Mouse (Mus musculus) liver, embryonic 14.5 days (tissue): ENCODE measurements around the gene Zfp612. TPM values are rescaled to one million over a fixed set of nuclear protein-coding genes. Genes with fewer than 3 reads are reported as not detected.

Source experiments
- ATAC-seq: fragments of 200-750 bp; cut with Nextera tagmentation; 2 replicates; pipeline ENCODE4 v1.8.0; 2017; ENCODE audit warnings: moderate number of reproducible peaks, mild to moderate bottlenecking, moderate library complexity; ENCODE audit not compliant: insufficient read depth
- DNase-seq, 3 experiments: peaks; one replicate each; pipeline ENCODE4 v3.0.0-alpha.2; 2012 to 2013; ENCODE audit warnings: low read depth in 3 of 3, low spot score in 3 of 3
- H3K27ac ChIP-seq: fragments of 300-500 bp; sonication (generic); 2 replicates; pipeline ENCODE4 v1.5.1; 2014; ENCODE audit warnings: moderate library complexity, mild to moderate bottlenecking, control low read depth, inconsistent platforms
- H3K27me3 ChIP-seq: fragments of 300-500 bp; sonication (generic); 2 replicates; pipeline ENCODE4 v1.6.1; 2014; ENCODE audit warnings: mild to moderate bottlenecking, low read length, moderate library complexity; ENCODE audit not compliant: control insufficient read depth, insufficient read depth
- H3K36me3 ChIP-seq: fragments of 300-500 bp; sonication (generic); replicated peaks from 2 replicates; pipeline ENCODE4 v1.6.1; 2014; ENCODE audit warnings: low read depth; ENCODE audit not compliant: control insufficient read depth, insufficient read depth
- H3K4me1 ChIP-seq, 2 experiments: fragments of 200-500 bp in 1 of 2; fragments of 300-500 bp in 1 of 2; sonication (generic) in 1 of 2; replicated peaks; 2 replicates each; pipeline ENCODE4 v1.6.1; 2012 to 2014; ENCODE audit warnings: antibody characterized with exemption in 1 of 2, inconsistent platforms in 1 of 2, low read length in 1 of 2; ENCODE audit not compliant: control insufficient read depth in 2 of 2, insufficient read depth in 2 of 2
- H3K4me2 ChIP-seq: fragments of 300-500 bp; sonication (generic); 2 replicates; pipeline ENCODE4 v1.6.1; 2014; ENCODE audit warnings: low read depth, mild to moderate bottlenecking, control low read depth, moderate library complexity
- H3K4me3 ChIP-seq, 2 experiments: fragments of 200-500 bp in 1 of 2; fragments of 300-500 bp in 1 of 2; sonication (generic) in 1 of 2; 2 replicates each; pipeline ENCODE4 v1.5.1; 2012 to 2014; ENCODE audit warnings: low read depth in 2 of 2, low read length in 2 of 2, mild to moderate bottlenecking in 2 of 2, control low read depth in 1 of 2, inconsistent platforms in 1 of 2, moderate library complexity in 1 of 2; ENCODE audit not compliant: insufficient read depth in 1 of 2
- H3K9ac ChIP-seq: fragments of 300-500 bp; sonication (generic); replicated peaks from 2 replicates; pipeline ENCODE4 v1.6.1; 2014; ENCODE audit warnings: mild to moderate bottlenecking, control low read depth, moderate library complexity
- H3K9me3 ChIP-seq: fragments of 300-500 bp; sonication (generic); 2 replicates; pipeline ENCODE4 v1.6.1; 2016; ENCODE audit warnings: low read length, mixed read lengths; ENCODE audit not compliant: control insufficient read depth
- CTCF ChIP-seq: IDR thresholded peaks from 2 replicates; pipeline ENCODE4 v1.5.1; 2016; ENCODE audit warnings: antibody characterized with exemption, low read depth, control low read depth
- EP300 ChIP-seq: IDR thresholded peaks from 2 replicates; pipeline ENCODE4 v1.6.1; 2016; ENCODE audit warnings: antibody characterized with exemption, low read depth
- WGBS: fragments of 180-500 bp; shearing (Covaris S2); extraction: QIAGEN DNeasy Blood & Tissue Kit; methylation state at CpG from one replicate; pipeline ENCODE4 v1.1.7; 2014; ENCODE audit not compliant: insufficient replicate concordance; 5-methylcytosine and 5-hydroxymethylcytosine counted together
- polyA plus RNA-seq, 2 experiments: library from polyadenylated mRNA; depleted of rRNA in 1 of 2; stranded (reverse) in 1 of 2; unstranded in 1 of 2; fragments of >200 nt; fragmentation: Nextera tagmentation in 1 of 2; extraction: Ambion mirVana in 1 of 2; gene quantifications; 2 replicates each; pipeline versions ENCODE4 v1.2.1 to v1.2.3; 2012 to 2014

Zfp612 gene
- polyA plus RNA-seq, 2 experiments = 0.36 to 0.52 TPM

DNA sequence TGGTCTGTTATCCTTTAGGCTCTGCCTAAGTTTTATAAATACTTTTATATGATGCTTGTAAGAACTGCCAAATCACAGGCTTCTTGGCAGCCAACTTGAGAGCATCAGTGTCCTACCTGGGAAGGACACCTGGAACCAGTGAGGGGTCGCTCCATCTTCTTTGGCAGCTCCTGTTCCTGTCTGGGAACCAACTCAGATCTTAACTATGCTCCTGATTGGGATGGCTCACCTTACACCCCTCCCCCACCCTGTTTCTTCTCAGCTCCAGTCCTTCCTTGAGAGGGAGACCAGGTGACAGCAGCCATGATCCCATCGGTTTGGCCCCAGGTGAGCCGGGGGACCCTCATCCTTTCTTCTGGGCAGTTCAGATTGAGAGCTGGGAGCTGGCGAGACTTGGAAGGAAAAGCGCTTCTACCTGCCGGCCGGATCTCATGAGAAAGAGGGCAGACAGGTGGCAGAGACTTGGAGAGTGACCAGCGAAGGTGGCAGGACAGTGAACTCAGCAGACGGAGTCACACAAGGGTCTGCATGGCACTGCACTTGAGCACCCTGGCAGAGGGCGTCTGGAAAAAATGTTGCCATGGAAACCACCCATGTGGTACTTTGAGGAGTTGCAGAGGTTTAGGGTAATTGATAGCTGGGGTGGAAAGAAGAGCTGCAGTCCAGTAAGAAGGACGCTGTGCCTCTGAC is 3.0 kb downstream of the Zfp612 start:
- WGBS = 69% methylated on average over 11 of the region's 11 CpGs

GRCm38 (mm10) chr8:110091869-110092268 is 12.3 kb downstream of the Zfp612 start:
- H3K27me3 ChIP-seq = no peaks in the 10 kb centered on the region
- 33% methylated on average over 1 of the region's 1 CpGs for WGBS
- H3K36me3 ChIP-seq = no peaks in the 10 kb centered on the region
- ATAC-seq (no peak), DNase-seq (no peak)
- TF ChIP-seq EP300 (no peak), CTCF (no peak)
- H3K9ac ChIP-seq = no peak overlapping the region
- no peak overlapping the region for H3K4me3 ChIP-seq
- no peaks in the 10 kb centered on the region for H3K4me1 ChIP-seq
- H3K27ac ChIP-seq = no peak overlapping the region
- H3K4me2 ChIP-seq = no peak overlapping the region
- peaks cover 2% of the 10 kb centered on the region; the same call in 1 of the 2 replicates for H3K9me3 ChIP-seq

More for the DNA sequence above, 3.0 kb downstream of the Zfp612 start:
- Histone ChIP-seq H3K9ac (no peak overlapping the region), H3K27ac (no peak overlapping the region), H3K4me1 (no peaks in the 10 kb centered on the region), H3K4me3 (no peak overlapping the region), H3K36me3 (no peaks in the 10 kb centered on the region), H3K27me3 (no peaks in the 10 kb centered on the region; the same call in 1 of the 2 replicates), H3K4me2 (no peak overlapping the region), H3K9me3 (no peaks in the 10 kb centered on the region)
- no peak for ATAC-seq
- DNase-seq = no peak
- no peak for TF ChIP-seq EP300
- TF ChIP-seq CTCF = no peak

DNA sequence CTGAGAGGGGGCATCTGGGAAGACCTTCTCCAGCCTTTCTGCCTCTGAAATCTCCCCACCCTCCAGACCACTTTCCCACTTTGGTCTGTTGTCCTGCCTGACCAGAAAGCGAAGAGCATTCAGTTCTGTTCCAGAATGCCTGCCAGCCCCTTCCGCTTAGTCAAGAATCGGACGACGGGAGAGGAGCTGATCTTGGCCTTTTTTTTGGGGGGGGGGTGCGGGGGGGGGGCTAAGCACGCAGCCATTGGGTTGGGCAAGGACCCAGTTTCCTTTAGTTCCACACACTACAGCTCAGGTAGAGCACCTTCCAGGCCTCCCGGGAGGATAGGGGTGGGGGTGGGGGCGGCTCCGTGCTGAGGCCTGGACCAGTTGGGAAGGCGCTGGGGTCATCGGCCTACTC is 21.4 kb downstream of the Zfp612 start, which contains the start of gene Gm21964:
Gene Gm21964 (plus strand): TSS at position 301 of the 400 bp plus-strand sequence.
- H3K9me3 ChIP-seq = no peaks in the 10 kb centered on the region
- no peaks in the 10 kb centered on the region for H3K36me3 ChIP-seq
- ATAC-seq (no peak), DNase-seq (no peak)
- WGBS = 71% methylated on average over 12 of the region's 12 CpGs
- H3K9ac ChIP-seq = no peak within 1 kb of the TSS
- no peaks in the 10 kb centered on the region for H3K4me1 ChIP-seq
- H3K4me3 ChIP-seq = no peak within 1 kb of the TSS
- no peak within 1 kb of the TSS for H3K27ac ChIP-seq
- no peak within 1 kb of the TSS for H3K4me2 ChIP-seq
- TF ChIP-seq EP300 (no peak), CTCF (no peak)
- H3K27me3 ChIP-seq = no peaks in the 10 kb centered on the region

GRCm38 (mm10) chr8:110101676-110102075 is 22.1 kb downstream of the Zfp612 start:
- no peaks in the 10 kb centered on the region for H3K4me1 ChIP-seq
- no peaks in the 10 kb centered on the region for H3K9me3 ChIP-seq
- WGBS = 71% methylated on average over 15 of the region's 15 CpGs
- no peak for TF ChIP-seq EP300
- no peak for TF ChIP-seq CTCF
- no peaks in the 10 kb centered on the region for H3K36me3 ChIP-seq
- ATAC-seq = no peak
- H3K27me3 ChIP-seq = no peaks in the 10 kb centered on the region
- no peak overlapping the region for H3K4me3 ChIP-seq
- H3K27ac ChIP-seq = no peak overlapping the region
- H3K4me2 ChIP-seq = no peak overlapping the region
- DNase-seq = no peak
- no peak overlapping the region for H3K9ac ChIP-seq

DNA sequence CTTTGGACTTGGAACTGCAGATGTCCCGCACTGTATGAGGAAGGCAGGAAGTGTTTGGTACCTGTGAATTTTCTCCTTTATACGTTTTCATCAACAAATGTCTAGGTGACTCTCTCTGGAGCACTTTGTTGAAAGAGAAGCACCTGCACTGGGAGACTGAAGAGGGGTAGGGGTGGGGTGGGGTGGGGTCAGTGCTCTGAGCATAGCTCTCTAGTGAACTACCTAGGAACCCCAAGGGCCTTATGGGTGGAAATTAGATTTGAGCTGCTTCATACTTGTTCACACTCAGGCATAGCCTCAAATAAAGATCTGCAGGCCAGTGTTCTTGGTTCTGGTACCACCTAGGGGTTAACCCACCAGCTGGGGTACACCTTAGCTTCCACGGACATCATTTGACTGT is 23.1 kb downstream of the Zfp612 start, which contains the start of gene Gm17720:
Gene Gm17720 (minus strand): TSS at position 101 of the 400 bp plus-strand sequence.
- no peak within 1 kb of the TSS for H3K9ac ChIP-seq
- 63% methylated on average over 3 of the region's 3 CpGs for WGBS
- H3K4me2 ChIP-seq = no peak within 1 kb of the TSS
- H3K27me3 ChIP-seq = no peaks in the 10 kb centered on the region
- H3K9me3 ChIP-seq = no peaks in the 10 kb centered on the region
- H3K4me3 ChIP-seq = no peak within 1 kb of the TSS
- DNase-seq (no peak), ATAC-seq (no peak)
- H3K27ac ChIP-seq = no peak within 1 kb of the TSS
- H3K36me3 ChIP-seq = no peaks in the 10 kb centered on the region
- no peak for TF ChIP-seq CTCF
- TF ChIP-seq EP300 = no peak
- no peaks in the 10 kb centered on the region for H3K4me1 ChIP-seq
